11 mouse cellular contexts compared by ENCODE assay signal in genomic region chr7:35668066-35669041, GRCm38 (mm10). TPM values are rescaled to one million over a fixed set of nuclear protein-coding genes. Genes with fewer than 3 reads are reported as not detected.
DNase-seq lines count a peak whose midpoint lies in the region; ATAC-seq lines count a peak whose summit lies in the region.
"Had no signal": no experiment of that assay in that cellular context is flagged by ENCODE, and none has a peak within 500 bp of the region (broad histone marks: within the 10 kb centered on the region; RNA-seq: fewer than 3 reads in every experiment).

No protein-coding gene starts in this region.

- H3K27ac ChIP-seq in embryonic facial prominence, embryonic 14.5 days (replicated peaks; ENCODE audit: low read depth, low read length): no peak overlapping the region
- H3K27ac ChIP-seq in hindbrain, embryonic 15.5 days (replicated peaks): peak overlapping the region; percentile 84
- 0 out of 2 replicates have a peak overlapping the region, but pooled peaks have one; percentile 43 for H3K27ac ChIP-seq in neural tube, embryonic 12.5 days
- H3K27ac ChIP-seq: limb, embryonic 13.5 days had no signal

- H3K9me3 ChIP-seq in embryonic facial prominence, embryonic 14.5 days (ENCODE audit: control insufficient read depth, low read length): no peaks in the 10 kb centered on the region
- no peaks in the 10 kb centered on the region for H3K9me3 ChIP-seq in hindbrain, embryonic 15.5 days
- no peaks in the 10 kb centered on the region for H3K9me3 ChIP-seq in neural tube, embryonic 12.5 days
- H3K9me3 ChIP-seq: limb, embryonic 13.5 days had no signal

- no peak overlapping the region for H3K4me3 ChIP-seq in embryonic facial prominence, embryonic 14.5 days (ENCODE audit: low read depth, low read length)
- no peak overlapping the region for H3K4me3 ChIP-seq in hindbrain, embryonic 15.5 days
- no peak overlapping the region for H3K4me3 ChIP-seq in neural tube, embryonic 12.5 days
- H3K4me3 ChIP-seq: limb, embryonic 13.5 days had no signal

- WGBS in embryonic facial prominence, embryonic 14.5 days: 43% methylated on average over 18 of the region's 18 CpGs
- 21% methylated on average over 18 of the region's 18 CpGs for WGBS in hindbrain, embryonic 15.5 days
- 32% methylated on average over 18 of the region's 18 CpGs for WGBS in neural tube, embryonic 12.5 days

- no peak overlapping the region for H3K4me2 ChIP-seq in embryonic facial prominence, embryonic 14.5 days (ENCODE audit: low read depth, low read length)
- H3K4me2 ChIP-seq in hindbrain, embryonic 15.5 days: peak overlapping the region; percentile 28
- 0 out of 2 replicates have a peak overlapping the region, but pooled peaks have one; percentile 4 for H3K4me2 ChIP-seq in neural tube, embryonic 12.5 days (replicated peaks)
- H3K4me2 ChIP-seq: limb, embryonic 13.5 days had no signal

- H3K9ac ChIP-seq in embryonic facial prominence, embryonic 14.5 days (ENCODE audit: low read depth, low read length): no peak overlapping the region
- H3K9ac ChIP-seq in hindbrain, embryonic 15.5 days: no peak overlapping the region
- H3K9ac ChIP-seq in neural tube, embryonic 12.5 days: no peak overlapping the region
- H3K9ac ChIP-seq: limb, embryonic 13.5 days had no signal

- no peaks in the 10 kb centered on the region for H3K4me1 ChIP-seq in embryonic facial prominence, embryonic 14.5 days (ENCODE audit: control insufficient read depth, insufficient read depth, low read length)
- peaks cover 26% of the 10 kb centered on the region for H3K4me1 ChIP-seq in hindbrain, embryonic 15.5 days (replicated peaks)
- H3K4me1 ChIP-seq in neural tube, embryonic 12.5 days: peaks cover 21% of the 10 kb centered on the region

- peak; percentile 33 for DNase-seq in cerebellum, adult 9-11 months
- no peak for DNase-seq in cerebellum, postnatal 36 days
- peak; percentile 48 for DNase-seq in embryonic facial prominence, embryonic 14.5 days (ENCODE audit: low spot score)
- DNase-seq in lung, postnatal 36 days: no peak
- DNase-seq in cerebellum, adult 18-20 months: no peak
- DNase-seq in thymus, postnatal 4 days: no peak
- DNase-seq: adrenal gland, adult 2 months; spleen, adult 18-20 months had no signal

- peak; percentile 45; the same call in 1 of the 2 replicates for ATAC-seq in embryonic facial prominence, embryonic 14.5 days (ENCODE audit: low read depth)
- ATAC-seq in hindbrain, embryonic 15.5 days (ENCODE audit: low FRiP score, low read depth): peak; percentile 86
- ATAC-seq in neural tube, embryonic 12.5 days (ENCODE audit: low FRiP score, low read depth): peak; percentile 73

- H3K27me3 ChIP-seq in embryonic facial prominence, embryonic 14.5 days (replicated peaks; ENCODE audit: control insufficient read depth, insufficient read depth, low read length): no peaks in the 10 kb centered on the region
- H3K27me3 ChIP-seq in hindbrain, embryonic 15.5 days: no peaks in the 10 kb centered on the region
- H3K27me3 ChIP-seq in neural tube, embryonic 12.5 days (replicated peaks): no peaks in the 10 kb centered on the region; the same call in 1 of the 2 replicates
- H3K27me3 ChIP-seq: limb, embryonic 13.5 days had no signal

- H3K36me3 ChIP-seq in embryonic facial prominence, embryonic 14.5 days (ENCODE audit: control insufficient read depth, insufficient read depth, low read length): no peaks in the 10 kb centered on the region
- no peaks in the 10 kb centered on the region for H3K36me3 ChIP-seq in hindbrain, embryonic 15.5 days
- no peaks in the 10 kb centered on the region for H3K36me3 ChIP-seq in neural tube, embryonic 12.5 days
- H3K36me3 ChIP-seq: limb, embryonic 13.5 days had no signal

RNA-seq across cellular contexts. Expression of gene Pdcd5, which starts 21.0 kb away (rescaled TPM):
- polyA plus RNA-seq in embryonic facial prominence, embryonic 14.5 days (2014; fragmentation: Nextera tagmentation; extraction: Ambion mirVana): 272 and 275 TPM in 2 replicates
- polyA plus RNA-seq in hindbrain, embryonic 15.5 days (2015; fragmentation: Nextera tagmentation; extraction: Ambion mirVana): 234 and 241 TPM in 2 replicates
- polyA plus RNA-seq in neural tube, embryonic 12.5 days (2016; fragmentation: Nextera tagmentation; extraction: Ambion mirVana): 267 and 276 TPM in 2 replicates

Comparison
In these comparisons a context has a peak if more than half of its experiments do, and no peak if none do; other contexts are left out.
1. DNase-seq: peak in cerebellum, adult 9-11 months (single experiment) and embryonic facial prominence, embryonic 14.5 days (single experiment); none in cerebellum, postnatal 36 days (0 of 2), lung, postnatal 36 days (single experiment), cerebellum, adult 18-20 months (0 of 2) and thymus, postnatal 4 days (single experiment).
2. Peak in every context shown above with its lines, with median percentiles within 50 percentile points of each other: ATAC-seq.